Mouse (Mus musculus) hematopoietic stem cell, adult 5-6 weeks (primary cell): ENCODE data around the gene D17H6S53E. TPM values are rescaled to one million over a fixed set of nuclear protein-coding genes. Genes with fewer than 3 reads are reported as not detected.
A peak's percentile ranks its signal among the peaks of the same experiment; 100 is the strongest.

ENCODE experiments used
- ATAC-seq, 2 experiments: fragments of 125-278 bp in 1 of 2; replicated peaks in 1 of 2; 2 replicates each; pipeline ENCODE4 v1.8.0; 2016 to 2017; ENCODE audit warnings: inconsistent platforms in 2 of 2, mild to moderate bottlenecking in 2 of 2, moderate number of reproducible peaks in 2 of 2, low read depth in 1 of 2, moderate TSS enrichment in 1 of 2; ENCODE audit not compliant: low FRiP score in 2 of 2, poor library complexity in 2 of 2, severe bottlenecking in 2 of 2, insufficient read depth in 1 of 2, low TSS enrichment in 1 of 2
- total RNA-seq: library from RNA; stranded (forward); fragments of 172-1452, 232-1000 nt; gene quantifications from 2 replicates; pipeline ENCODE4 v1.2.3, GENCODE M21; 2017

D17H6S53E gene
- total RNA-seq, 1 experiment from 2014 or later = 6.3 TPM

- ATAC-seq = peak; percentile 93
Observed at GRCm38 (mm10) chr17:35164568-35165450, 38.6 kb downstream of the D17H6S53E start, which contains the start of gene Prrc2a. Prrc2a (minus strand) TSS chr17:35164897.

GRCm38 (mm10) chr17:35165451-35166155 lies 39.4 kb downstream of the D17H6S53E start:
- ATAC-seq = no peak

GRCm38 (mm10) chr17:35166352-35167035 lies 40.3 kb downstream of the D17H6S53E start:
- no peak for ATAC-seq

- ATAC-seq = no peak
Observed at GRCm38 (mm10) chr17:35167794-35168193, 41.6 kb downstream of the D17H6S53E start.

- ATAC-seq = no peak
Observed at GRCm38 (mm10) chr17:35168541-35169207, 42.5 kb downstream of the D17H6S53E start.

GRCm38 (mm10) chr17:35172445-35173234 lies 46.5 kb downstream of the D17H6S53E start:
- ATAC-seq = peak in 1 of 2 experiments; percentile 52; a peak in 1 of 4 replicates

- no peak for ATAC-seq
Observed at GRCm38 (mm10) chr17:35173329-35173728, 47.2 kb downstream of the D17H6S53E start.

- no peak for ATAC-seq
Observed at GRCm38 (mm10) chr17:35174201-35174977, 48.2 kb downstream of the D17H6S53E start.

GRCm38 (mm10) chr17:35175382-35175781 lies 49.2 kb downstream of the D17H6S53E start:
- ATAC-seq = no peak

- no peak for ATAC-seq
Observed at GRCm38 (mm10) chr17:35175968-35176367, 49.8 kb downstream of the D17H6S53E start, which contains the start of gene Aif1. Aif1 (minus strand) TSS chr17:35176068.

Other genes starting within 250 kb of the D17H6S53E start
- 11.3 and 15.1 TPM in 2 replicates for gene Zbtb12, start 246.9 kb upstream of the D17H6S53E start, total RNA-seq
- not detected in 2 replicates for gene Gm20547, start 244.3 kb upstream of the D17H6S53E start, total RNA-seq
- gene C2, start 228.1 kb upstream of the D17H6S53E start, total RNA-seq = 3.3 TPM in 1 of 2 replicates, not detected in the other
- gene Ehmt2, start 227.9 kb upstream of the D17H6S53E start, total RNA-seq = 106 and 109 TPM in 2 replicates
- 0.19 TPM in 1 of 2 replicates, not detected in the other for gene Slc44a4, start 211.9 kb upstream of the D17H6S53E start, total RNA-seq
- gene Neu1, start 195.1 kb upstream of the D17H6S53E start, total RNA-seq = 6.9 and 12.1 TPM in 2 replicates
- 18.4 and 24.7 TPM in 2 replicates for gene Hspa1b, start 167.1 kb upstream of the D17H6S53E start, total RNA-seq
- gene Gm20481, start 156.5 kb upstream of the D17H6S53E start, total RNA-seq = 1.1 TPM in 1 of 2 replicates, not detected in the other
- gene Hspa1a, start 154.2 kb upstream of the D17H6S53E start, total RNA-seq = 16.3 and 22.9 TPM in 2 replicates
- 0.05 TPM in 1 of 2 replicates, not detected in the other for gene Hspa1l, start 153.7 kb upstream of the D17H6S53E start, total RNA-seq
- gene Lsm2, start 144.5 kb upstream of the D17H6S53E start, total RNA-seq = 28.5 and 39.0 TPM in 2 replicates
- 228 and 415 TPM in 2 replicates for gene Vars, start 125.4 kb upstream of the D17H6S53E start, total RNA-seq
- gene Vwa7, start 109.8 kb upstream of the D17H6S53E start, total RNA-seq = 0.38 and 0.45 TPM in 2 replicates
- gene Sapcd1, start 98.4 kb upstream of the D17H6S53E start, total RNA-seq = 1.7 TPM in 1 of 2 replicates, not detected in the other
- gene Msh5, start 79.6 kb upstream of the D17H6S53E start, total RNA-seq = 3.7 and 7.9 TPM in 2 replicates
- gene Clic1, start 76.4 kb upstream of the D17H6S53E start, total RNA-seq = 294 and 299 TPM in 2 replicates
- 27.4 and 32.3 TPM in 2 replicates for gene Ddah2, start 67.3 kb upstream of the D17H6S53E start, total RNA-seq
- gene Ly6g6c, start 61.0 kb upstream of the D17H6S53E start, total RNA-seq = not detected in 2 replicates
- gene Mpig6b, start 60.2 kb upstream of the D17H6S53E start, total RNA-seq = not detected in 2 replicates
- not detected in 2 replicates for gene Ly6g6e, start 49.5 kb upstream of the D17H6S53E start, total RNA-seq
- not detected in 2 replicates for gene Ly6g6d, start 48.3 kb upstream of the D17H6S53E start, total RNA-seq
- not detected in 2 replicates for gene Ly6g6f, start 40.8 kb upstream of the D17H6S53E start, total RNA-seq
- 25.9 and 30.0 TPM in 2 replicates for gene Abhd16a, start 37.1 kb upstream of the D17H6S53E start, total RNA-seq
- gene Ly6g5c, start 18.1 kb upstream of the D17H6S53E start, total RNA-seq = not detected in 2 replicates
- 1.6 TPM in 1 of 2 replicates, not detected in the other for gene Ly6g5b, start 10.9 kb upstream of the D17H6S53E start, total RNA-seq
- 31.2 and 35.1 TPM in 2 replicates for gene Gpank1, start 4.9 kb upstream of the D17H6S53E start, total RNA-seq
- 250 and 330 TPM in 2 replicates for gene Csnk2b, start 4.3 kb upstream of the D17H6S53E start, total RNA-seq
- gene Apom, start 5.7 kb downstream of the D17H6S53E start, total RNA-seq = 0.38 TPM in 1 of 2 replicates, not detected in the other
- 109 and 121 TPM in 2 replicates for gene Bag6, start 8.8 kb downstream of the D17H6S53E start, total RNA-seq
- 61.3 and 65.9 TPM in 2 replicates for gene Prrc2a, start 38.5 kb downstream of the D17H6S53E start, total RNA-seq
- gene Aif1, start 49.7 kb downstream of the D17H6S53E start, total RNA-seq = 1.8 TPM in 1 of 2 replicates, not detected in the other
- gene Lst1, start 62.1 kb downstream of the D17H6S53E start, total RNA-seq = 85.1 and 145 TPM in 2 replicates
- gene Ltb, start 68.1 kb downstream of the D17H6S53E start, total RNA-seq = 31.4 and 64.0 TPM in 2 replicates
- 22.3 and 44.4 TPM in 2 replicates for gene Tnf, start 75.6 kb downstream of the D17H6S53E start, total RNA-seq
- not detected in 2 replicates for gene Lta, start 79.0 kb downstream of the D17H6S53E start, total RNA-seq
- 3.1 TPM in 1 of 2 replicates, not detected in the other for gene Gm16181, start 94.5 kb downstream of the D17H6S53E start, total RNA-seq
- gene Atp6v1g2, start 107.3 kb downstream of the D17H6S53E start, total RNA-seq = 3.8 and 5.2 TPM in 2 replicates
- gene Nfkbil1, start 109.4 kb downstream of the D17H6S53E start, total RNA-seq = 4.3 and 15.9 TPM in 2 replicates
- gene Ddx39b, start 115.4 kb downstream of the D17H6S53E start, total RNA-seq = 207 and 226 TPM in 2 replicates
- 627 and 791 TPM in 2 replicates for gene H2-D1, start 136.4 kb downstream of the D17H6S53E start, total RNA-seq
- gene H2-Q1, start 194.0 kb downstream of the D17H6S53E start, total RNA-seq = 0.25 TPM in 1 of 2 replicates, not detected in the other
- not detected in 2 replicates for gene H2-Q2, start 215.9 kb downstream of the D17H6S53E start, total RNA-seq